Mouse (Mus musculus) heart, adult 2 months (tissue): Measurements from ENCODE around the gene Slc22a16. TPM values are rescaled to one million over a fixed set of nuclear protein-coding genes. Genes with fewer than 3 reads are reported as not detected.
A peak's percentile ranks its signal among the peaks of the same experiment; 100 is the strongest.

Experiments
- DNase-seq, 2 experiments: peaks; one replicate each; pipeline ENCODE4 v3.0.0; 2021
- H3K27ac ChIP-seq: fragments of 200-600 bp; 2 replicates; pipeline ENCODE4 v1.8.1; 2022
- H3K27me3 ChIP-seq: fragments of 200-500 bp; 2 replicates; pipeline ENCODE4 v1.6.1; 2012; ENCODE audit warnings: mild to moderate bottlenecking, low read length, inconsistent platforms, mixed read lengths; ENCODE audit not compliant: control insufficient read depth, insufficient read depth
- H3K36me3 ChIP-seq: fragments of 200-500 bp; 2 replicates; pipeline ENCODE4 v1.6.1; 2012; ENCODE audit warnings: low read length, inconsistent platforms; ENCODE audit not compliant: control insufficient read depth, insufficient read depth
- H3K4me1 ChIP-seq: fragments of 200-500 bp; 2 replicates; pipeline ENCODE4 v1.6.1; 2011; ENCODE audit warnings: low read length; ENCODE audit not compliant: control insufficient read depth, insufficient read depth
- H3K4me3 ChIP-seq: fragments of 200-600 bp; 2 replicates; pipeline ENCODE4 v1.8.1; 2022
- H3K79me2 ChIP-seq: fragments of 200-500 bp; replicated peaks from 2 replicates; pipeline ENCODE4 v1.6.1; 2012; ENCODE audit warnings: mild to moderate bottlenecking, inconsistent platforms, low read length, moderate library complexity, mixed read lengths; ENCODE audit not compliant: control insufficient read depth, insufficient read depth
- H3K9ac ChIP-seq: fragments of 200-500 bp; 2 replicates; pipeline ENCODE4 v1.6.1; 2012; ENCODE audit warnings: low read depth, mild to moderate bottlenecking, control low read depth, inconsistent platforms, low read length, mixed read lengths
- CTCF ChIP-seq: fragments of 200-600 bp; IDR thresholded peaks from 2 replicates; pipeline ENCODE4 v1.8.1; 2022; ENCODE audit warnings: antibody characterized with exemption, mild to moderate bottlenecking, moderate library complexity
- EP300 ChIP-seq: fragments of 200-500 bp; IDR thresholded peaks from 2 replicates; pipeline ENCODE4 v1.6.1; 2011; ENCODE audit warnings: low read depth, low read length, control low read depth; ENCODE audit not compliant: insufficient read depth
- POLR2A ChIP-seq: fragments of 200-500 bp; IDR thresholded peaks from 2 replicates; pipeline ENCODE4 v1.6.1; 2011; ENCODE audit warnings: mild to moderate bottlenecking, low read depth, low read length, control low read depth; ENCODE audit not compliant: insufficient read depth
- WGBS: fragments of 180-500 bp; shearing (Covaris S2); methylation state at CpG from one replicate; pipeline ENCODE4 v1.1.7; 2018; 5-methylcytosine and 5-hydroxymethylcytosine counted together
- intact Hi-C: fragments of 180-260 bp; cut with DNase I; formaldehyde crosslinking; loops from one replicate; pipeline ENCODE4 v1.15.1; 2025
- polyA plus RNA-seq: library from polyadenylated mRNA; depleted of rRNA; stranded (reverse); fragments of >200 nt; gene quantifications from 2 replicates; pipeline ENCODE4 v1.2.3, GENCODE M21; 2012
- total RNA-seq, 2 experiments: library from RNA; stranded (reverse); gene quantifications; 2 replicates each; pipeline ENCODE4 v1.2.3; 2021

Slc22a16 gene
- total and polyA plus RNA-seq, 3 experiments = 0.04 TPM; not detected in 2

- Histone ChIP-seq H3K9ac (no peak overlapping the region), H3K36me3 (no peaks in the 10 kb centered on the region), H3K4me3 (no peak overlapping the region), H3K79me2 (no peaks in the 10 kb centered on the region), H3K27ac (peak overlapping the region; percentile 3; the same call in 1 of the 2 replicates), H3K27me3 (no peaks in the 10 kb centered on the region), H3K4me1 (no peaks in the 10 kb centered on the region; the same call in 1 of the 2 replicates)
- WGBS = 47% methylated on average over 9 of the region's 9 CpGs
- intact Hi-C loops = loop anchor here (1.0 to 5.0 kb wide), 2 partner anchors 178 to 266 kb away; no protein-coding TSS in a partner anchor
- DNase-seq = peak in 1 of 2 experiments; percentile 29
- no peak for TF ChIP-seq POLR2A
- no peak for TF ChIP-seq EP300
- TF ChIP-seq CTCF = no peak
Measured at GRCm38 (mm10) chr10:40525616-40526155, 44.5 kb upstream of the Slc22a16 start.

DNA sequence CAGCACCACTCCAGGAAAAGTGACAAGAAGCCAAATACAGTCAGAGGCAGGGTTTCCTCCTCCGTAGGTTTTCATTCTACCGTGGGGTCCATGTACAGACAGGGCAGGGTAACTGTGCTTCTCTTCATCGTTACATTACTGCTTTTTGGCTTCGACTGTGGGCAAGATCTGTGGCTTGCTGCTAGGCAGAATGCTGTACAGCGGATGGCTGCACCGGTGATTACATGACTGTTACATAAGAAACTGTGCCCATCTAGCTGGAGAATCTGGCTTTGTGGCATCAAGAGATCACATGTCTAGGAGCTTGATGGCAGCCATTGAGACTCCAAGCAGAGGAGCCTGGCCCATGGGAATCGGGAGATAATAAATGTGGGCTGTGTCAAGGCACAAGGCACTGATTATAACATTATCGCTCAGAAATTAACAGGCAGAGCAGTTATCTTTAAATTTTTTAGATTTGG, 43.8 kb upstream of the Slc22a16 start:
- Histone ChIP-seq H3K4me3 (no peak overlapping the region), H3K79me2 (no peaks in the 10 kb centered on the region), H3K4me1 (no peaks in the 10 kb centered on the region; the same call in 1 of the 2 replicates), H3K27me3 (no peaks in the 10 kb centered on the region), H3K9ac (no peak overlapping the region), H3K36me3 (no peaks in the 10 kb centered on the region), H3K27ac (no peak overlapping the region)
- intact Hi-C loops = loop anchor here (5.0 kb wide), 1 partner anchor 179 kb away; no protein-coding TSS in a partner anchor
- WGBS = 48% methylated on average over 8 of the region's 8 CpGs
- TF ChIP-seq EP300 (no peak), POLR2A (no peak), CTCF (no peak)
- peak in 1 of 2 experiments; percentile 12 for DNase-seq

DNA sequence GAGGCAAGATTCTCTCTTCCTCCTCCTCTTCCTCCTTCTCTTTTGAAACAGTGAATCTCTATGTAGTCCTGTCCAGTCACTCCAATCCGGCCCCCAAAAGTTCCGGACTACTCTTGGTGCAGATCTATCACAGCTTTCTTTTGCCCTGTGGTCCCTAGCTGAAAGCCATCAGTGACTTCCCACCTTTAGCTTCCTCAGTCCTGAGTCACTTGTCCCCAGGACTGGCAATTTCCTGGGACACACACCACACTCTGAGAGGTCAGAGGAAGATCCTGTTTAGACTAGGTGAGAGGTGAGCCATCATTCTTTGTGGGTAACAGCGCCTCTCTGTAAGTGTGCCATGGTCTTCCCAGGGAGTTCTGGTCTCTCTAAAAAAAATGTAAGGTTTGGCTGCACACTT, 43.1 kb upstream of the Slc22a16 start:
- no peaks in the 10 kb centered on the region for H3K36me3 ChIP-seq
- no peak for TF ChIP-seq CTCF
- no peak for TF ChIP-seq EP300
- TF ChIP-seq POLR2A = no peak
- no peaks in the 10 kb centered on the region; the same call in 1 of the 2 replicates for H3K4me1 ChIP-seq
- no peaks in the 10 kb centered on the region for H3K27me3 ChIP-seq
- no peak for DNase-seq
- no peaks in the 10 kb centered on the region for H3K79me2 ChIP-seq
- intact Hi-C loops = loop anchor here (5.0 kb wide), 1 partner anchor 180 kb away; no protein-coding TSS in a partner anchor
- no peak overlapping the region for H3K4me3 ChIP-seq
- H3K27ac ChIP-seq = no peak overlapping the region
- 52% methylated on average over 3 of the region's 3 CpGs for WGBS
- H3K9ac ChIP-seq = no peak overlapping the region

DNA sequence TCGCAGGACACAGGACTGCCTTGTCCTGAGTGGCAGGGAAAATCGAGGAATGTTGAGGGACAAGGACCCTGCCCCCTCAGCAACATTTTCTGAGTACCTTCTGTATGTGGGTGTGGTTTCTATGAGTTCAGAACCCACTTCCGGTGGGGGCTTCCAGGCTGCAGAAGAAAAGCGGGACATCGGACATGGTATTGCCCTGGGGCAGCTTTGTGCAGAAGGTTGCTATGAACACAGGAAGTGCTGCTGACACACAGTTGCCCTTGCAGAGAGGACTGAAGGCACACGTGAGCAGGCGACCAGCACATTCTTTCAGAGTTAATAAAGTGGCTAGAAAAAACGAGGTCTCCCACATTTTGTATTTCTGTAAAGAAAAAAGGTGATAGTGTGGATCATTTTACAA, 42.6 kb upstream of the Slc22a16 start:
- intact Hi-C loops = loop anchor here (5.0 kb wide), 1 partner anchor 180 kb away; no protein-coding TSS in a partner anchor
- Histone ChIP-seq H3K27me3 (no peaks in the 10 kb centered on the region), H3K9ac (no peak overlapping the region), H3K4me1 (no peaks in the 10 kb centered on the region; the same call in 1 of the 2 replicates), H3K36me3 (no peaks in the 10 kb centered on the region), H3K79me2 (no peaks in the 10 kb centered on the region), H3K4me3 (no peak overlapping the region), H3K27ac (no peak overlapping the region)
- peak in 1 of 2 experiments; percentile 30 for DNase-seq
- TF ChIP-seq CTCF (no peak), EP300 (no peak), POLR2A (no peak)
- WGBS = 23% methylated on average over 8 of the region's 8 CpGs

- WGBS = 80% methylated on average over 9 of the region's 10 CpGs
- no peak overlapping the region for H3K4me3 ChIP-seq
- no peak overlapping the region for H3K9ac ChIP-seq
- intact Hi-C loops = loop anchor here (5.0 kb wide), 1 partner anchor 181 kb away; no protein-coding TSS in a partner anchor
- H3K79me2 ChIP-seq = no peaks in the 10 kb centered on the region
- H3K36me3 ChIP-seq = no peaks in the 10 kb centered on the region
- no peaks in the 10 kb centered on the region for H3K27me3 ChIP-seq
- DNase-seq = no peak
- no peak overlapping the region for H3K27ac ChIP-seq
- TF ChIP-seq CTCF (no peak), EP300 (no peak), POLR2A (no peak)
- no peaks in the 10 kb centered on the region; the same call in 1 of the 2 replicates for H3K4me1 ChIP-seq
Measured at GRCm38 (mm10) chr10:40528668-40529067, 41.5 kb upstream of the Slc22a16 start.

- no peaks in the 10 kb centered on the region for H3K27me3 ChIP-seq
- H3K4me1 ChIP-seq = no peaks in the 10 kb centered on the region; the same call in 1 of the 2 replicates
- TF ChIP-seq POLR2A (no peak), CTCF (peak; percentile 72)
- no peak overlapping the region for H3K9ac ChIP-seq
- H3K27ac ChIP-seq = no peak overlapping the region
- no peaks in the 10 kb centered on the region for H3K79me2 ChIP-seq
- H3K4me3 ChIP-seq = no peak overlapping the region
- no peaks in the 10 kb centered on the region for H3K36me3 ChIP-seq
- 53% methylated on average over 6 of the region's 6 CpGs for WGBS
- DNase-seq = peak; percentile 41 to 45
- intact Hi-C loops = loop anchor here (5.0 kb wide), 1 partner anchor 182 kb away; no protein-coding TSS in a partner anchor
Measured at GRCm38 (mm10) chr10:40529617-40530016, 40.5 kb upstream of the Slc22a16 start.
